Mouse (Mus musculus) heart, adult 9 months (tissue): ENCODE results near the gene Mob3b.

ENCODE experiments used
- DNase-seq, 2 experiments: peaks; one replicate each; pipeline ENCODE4 v3.0.0; 2022; ENCODE audit warnings: low spot score in 2 of 2

Gene Mob3b

GRCm38 (mm10) chr4:35005068-35005769 lies 152.1 kb downstream of the Mob3b start:
- DNase-seq: peak in 1 of 2 experiments; percentile 3

GRCm38 (mm10) chr4:35004473-35004872 lies 152.8 kb downstream of the Mob3b start:
- DNase-seq: no peak

- DNase-seq: no peak
Measured at GRCm38 (mm10) chr4:35003550-35004326, 153.5 kb downstream of the Mob3b start.

- no peak for DNase-seq
Measured at GRCm38 (mm10) chr4:34996616-34997015, 160.7 kb downstream of the Mob3b start.

- DNase-seq: no peak
Measured at GRCm38 (mm10) chr4:34993639-34993975, 163.7 kb downstream of the Mob3b start.

GRCm38 (mm10) chr4:34992866-34993638 lies 164.2 kb downstream of the Mob3b start:
- DNase-seq: peak; percentile 30 to 50

- DNase-seq: no peak
Measured at GRCm38 (mm10) chr4:34991891-34992865, 165.1 kb downstream of the Mob3b start.

- no peak for DNase-seq
Measured at GRCm38 (mm10) chr4:34991116-34991515, 166.2 kb downstream of the Mob3b start.

GRCm38 (mm10) chr4:34990659-34991058 lies 166.6 kb downstream of the Mob3b start:
- DNase-seq: no peak

- DNase-seq: no peak
Measured at GRCm38 (mm10) chr4:34987568-34987967, 169.7 kb downstream of the Mob3b start.

- no peak for DNase-seq
Measured at GRCm38 (mm10) chr4:34987109-34987508, 170.2 kb downstream of the Mob3b start.

GRCm38 (mm10) chr4:34986647-34987046 lies 170.6 kb downstream of the Mob3b start:
- no peak for DNase-seq

GRCm38 (mm10) chr4:34984377-34984776 lies 172.9 kb downstream of the Mob3b start:
- DNase-seq: no peak

- DNase-seq: no peak
Measured at GRCm38 (mm10) chr4:34983511-34983910, 173.8 kb downstream of the Mob3b start.

- DNase-seq: no peak
Measured at GRCm38 (mm10) chr4:34981301-34982172, 175.7 kb downstream of the Mob3b start.

GRCm38 (mm10) chr4:34980461-34981039 lies 176.7 kb downstream of the Mob3b start:
- no peak for DNase-seq

GRCm38 (mm10) chr4:34976916-34977702 lies 180.2 kb downstream of the Mob3b start:
- DNase-seq: no peak

GRCm38 (mm10) chr4:34976331-34976778 lies 180.9 kb downstream of the Mob3b start:
- DNase-seq: peak; percentile 20 to 69

GRCm38 (mm10) chr4:34974795-34975194 lies 182.5 kb downstream of the Mob3b start:
- DNase-seq: no peak
